Mouse (Mus musculus) NIH3T3 (cell line): Measurements from ENCODE around the gene Ubl3.
A peak's percentile ranks its signal among the peaks of the same experiment; 100 is the strongest.

Experiments used
- DNase-seq: peaks from one replicate; pipeline ENCODE4 v3.0.0-alpha.2; 2012; ENCODE audit warnings: low read depth

The Ubl3 gene

DNA sequence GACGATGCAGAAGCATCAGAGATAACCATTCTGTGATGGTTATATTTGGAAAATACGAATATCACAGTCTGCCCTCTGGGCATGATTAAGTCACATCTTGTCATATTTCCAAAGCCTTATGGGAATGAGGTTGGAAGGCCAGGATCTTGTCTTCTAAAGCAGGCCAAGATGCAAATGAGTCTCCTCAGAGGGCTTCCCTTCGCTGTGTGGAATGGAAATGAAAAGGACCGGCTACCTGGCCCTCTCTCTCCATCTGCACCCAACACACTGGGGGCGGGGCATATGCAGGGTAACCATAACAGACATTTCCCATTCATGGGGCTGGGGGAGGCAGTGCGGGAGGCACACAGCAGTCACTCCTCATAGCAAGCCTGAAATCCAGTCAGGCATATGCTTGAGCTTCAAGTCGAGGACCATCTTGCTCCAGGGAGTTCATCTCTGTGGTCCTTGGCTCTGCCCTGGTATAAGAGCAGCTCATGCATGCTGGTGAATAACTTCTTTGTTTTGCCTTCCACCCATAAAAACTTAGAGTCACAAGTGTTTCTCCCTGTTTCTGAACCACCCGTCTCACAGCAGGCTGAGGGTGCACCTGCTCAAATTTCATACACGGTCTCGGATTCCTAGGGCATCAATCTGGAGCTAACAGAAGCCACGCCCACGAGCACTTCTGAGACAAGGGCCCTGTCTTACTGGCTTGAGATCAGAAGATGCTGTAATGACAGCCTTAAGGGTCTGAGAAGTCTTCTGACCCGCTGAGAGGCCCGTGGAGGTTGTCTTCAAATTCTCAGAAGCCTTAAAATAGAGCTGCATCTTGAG lies 83.8 kb downstream of the Ubl3 start:
- no peak for DNase-seq

DNA sequence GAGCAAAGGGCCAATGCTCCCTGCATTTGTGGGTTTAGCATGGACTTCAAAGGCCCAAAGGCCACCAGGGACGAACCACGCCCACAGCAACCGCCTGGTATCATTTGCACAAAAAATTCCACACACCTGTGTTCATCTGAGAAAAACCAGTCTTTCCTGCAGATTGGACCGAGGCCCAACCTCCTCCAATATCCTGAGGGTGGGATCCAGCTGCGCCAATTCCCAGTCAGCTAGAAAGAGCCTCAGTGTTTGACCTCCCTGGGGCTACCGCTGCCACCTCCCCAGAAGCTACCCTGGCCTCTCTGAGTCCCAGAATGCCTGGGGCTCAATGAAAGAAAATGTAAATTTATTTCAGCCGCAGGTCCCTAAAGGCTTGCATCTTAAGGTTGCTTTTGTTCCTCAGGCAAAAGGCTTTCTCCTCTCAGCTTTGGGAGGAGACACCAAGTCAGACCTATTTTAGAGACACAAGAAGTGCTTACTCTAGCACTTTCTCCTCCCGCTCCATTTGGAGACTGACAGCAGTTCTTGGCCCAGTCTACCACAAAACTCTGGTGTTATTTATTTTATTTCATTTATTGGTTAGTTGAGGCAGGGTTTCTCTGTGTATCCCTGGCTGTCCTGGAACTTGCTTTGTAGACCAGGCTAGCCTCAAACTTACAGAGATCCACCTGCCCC lies 85.5 kb downstream of the Ubl3 start:
- no peak for DNase-seq

- no peak for DNase-seq
These were observed 86.5 kb downstream of the Ubl3 start for GRCm38 (mm10) chr5:148466116-148466515.

DNA sequence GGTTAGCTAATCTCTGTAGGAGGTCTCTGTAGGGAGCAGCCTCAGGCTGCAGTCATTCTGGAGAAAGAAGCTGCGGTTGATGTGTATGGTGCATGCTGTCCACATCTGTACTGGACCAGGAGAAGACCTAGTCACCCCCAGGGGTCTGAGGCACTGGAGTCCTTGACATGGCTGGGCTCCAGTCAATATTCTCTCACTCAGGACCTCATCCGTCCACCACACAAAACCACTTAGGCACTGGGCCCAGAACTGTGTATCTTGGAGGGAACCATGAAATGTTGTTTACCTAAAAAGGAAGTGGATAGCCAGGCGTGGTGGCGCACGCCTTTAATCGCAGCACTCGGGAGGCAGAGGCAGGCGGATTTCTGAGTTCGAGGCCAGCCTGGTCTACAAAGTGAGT lies 87.5 kb downstream of the Ubl3 start:
- DNase-seq: no peak

GRCm38 (mm10) chr5:148464489-148464888 lies 88.1 kb downstream of the Ubl3 start:
- peak; percentile 48 for DNase-seq

- DNase-seq: no peak
These were observed 88.8 kb downstream of the Ubl3 start for GRCm38 (mm10) chr5:148463783-148464294.
